Mouse (Mus musculus): ENCODE results near the gene Mindy4. TPM values are rescaled to one million over a fixed set of nuclear protein-coding genes. Genes with fewer than 3 reads are reported as not detected.
A peak's percentile ranks its signal among the peaks of the same experiment; 100 is the strongest.

Mindy4 gene
- total RNA-seq, 2 experiments from 2014 or later: 9.5 to 12.6 TPM

DNA sequence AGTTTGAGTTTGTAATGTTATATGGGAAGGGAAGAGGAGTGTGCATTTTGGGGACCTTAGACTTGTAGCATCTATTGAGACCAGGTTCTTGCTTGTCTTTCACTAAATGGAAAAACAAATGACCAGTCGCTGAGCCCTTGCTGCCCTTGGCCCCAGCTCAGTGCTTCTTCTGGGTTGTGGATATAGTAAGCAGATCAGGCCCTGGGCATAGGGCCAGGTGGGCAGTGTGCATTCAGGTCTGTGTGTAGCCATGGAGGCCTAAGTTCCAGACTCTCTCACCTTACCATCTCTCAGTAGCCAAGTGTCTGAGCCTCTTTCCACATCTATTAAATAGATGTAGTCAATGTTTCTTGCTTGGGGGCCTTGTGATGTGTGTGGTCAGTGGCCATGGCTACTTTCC is 92.1 kb downstream of the Mindy4 start:
- DNase-seq (ENCODE audit: low spot score in 2 of 2): no peak

DNA sequence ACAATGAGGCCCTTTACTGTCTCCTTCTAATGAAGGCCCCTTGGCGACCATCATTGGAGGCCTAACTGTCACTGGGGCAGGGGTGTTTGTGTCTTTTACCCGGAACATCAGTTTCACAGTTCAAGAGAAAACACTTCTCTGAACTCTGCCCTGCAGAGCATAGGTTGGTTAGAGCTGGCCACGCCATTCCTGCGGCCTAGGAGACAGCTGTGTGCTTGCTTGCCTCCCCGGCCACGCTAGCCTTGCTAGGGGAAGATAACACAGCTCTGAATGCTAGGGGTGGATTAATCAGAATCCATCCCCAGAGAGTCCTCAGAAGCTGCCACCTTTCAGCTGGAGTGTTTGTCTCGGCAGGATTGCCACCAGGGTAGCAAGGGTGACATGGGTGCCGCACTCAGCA is 96.3 kb downstream of the Mindy4 start:
- no peak for DNase-seq (ENCODE audit: low spot score in 2 of 2)

DNA sequence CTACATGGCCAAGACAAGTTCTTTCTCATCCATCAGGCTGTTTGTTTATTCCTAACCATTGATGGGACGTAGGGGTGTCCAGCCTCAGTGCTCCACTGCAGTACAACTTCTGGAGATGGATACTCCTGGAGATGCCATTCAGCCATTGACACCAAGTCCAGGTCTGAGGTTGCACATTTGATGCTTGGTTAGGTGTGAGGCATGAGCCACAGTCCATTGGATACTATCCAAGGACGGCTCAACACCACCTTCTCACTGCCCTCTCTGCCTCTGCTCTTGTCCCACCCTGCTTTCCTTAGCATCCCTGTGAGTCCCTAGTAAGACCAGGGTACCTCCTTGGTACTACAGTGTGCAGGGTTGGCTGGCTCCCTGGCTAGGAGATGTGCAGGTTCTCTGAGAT is 96.7 kb downstream of the Mindy4 start:
- DNase-seq (ENCODE audit: low spot score in 2 of 2): no peak

DNA sequence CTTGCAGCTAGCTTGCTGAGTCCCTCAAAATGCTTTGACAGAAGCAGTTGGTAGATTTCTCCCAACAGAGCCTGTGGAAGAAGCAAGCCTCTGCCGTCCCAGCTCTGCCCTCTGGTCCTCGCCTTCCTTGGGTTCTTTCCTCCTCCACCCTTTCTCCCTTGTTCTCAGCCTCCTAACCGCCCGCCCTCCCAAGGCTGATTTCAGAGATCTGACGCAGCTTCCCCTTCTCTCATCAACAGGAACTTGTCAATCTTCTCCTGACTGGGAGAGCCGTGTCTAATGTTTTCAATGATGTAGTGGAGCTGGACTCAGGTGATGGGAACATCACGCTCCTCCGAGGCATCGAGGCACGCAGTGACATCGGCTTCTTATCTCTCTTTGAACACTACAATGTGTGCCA is 97.5 kb downstream of the Mindy4 start:
- DNase-seq (ENCODE audit: low spot score in 2 of 2): no peak

DNA sequence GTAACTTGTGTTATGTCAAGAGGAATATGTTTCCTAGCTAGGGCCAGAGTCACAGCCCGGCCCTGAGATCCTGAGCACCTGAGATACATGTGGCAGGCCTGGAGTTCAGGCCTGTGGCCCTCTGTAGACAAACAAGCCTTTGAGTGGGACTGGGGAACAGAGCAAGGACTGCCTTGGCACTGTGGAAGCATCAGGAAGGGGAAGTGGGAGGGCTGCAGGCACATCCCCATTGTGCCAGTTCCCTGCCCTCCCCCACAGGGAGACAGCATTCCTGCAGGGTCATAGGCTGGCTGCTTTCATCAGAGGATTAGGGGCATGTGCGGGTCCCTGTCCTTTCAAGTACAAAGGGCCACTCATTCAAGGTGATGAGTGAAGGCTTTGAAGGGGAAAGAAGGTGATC is 107.0 kb downstream of the Mindy4 start:
- no peak for DNase-seq (ENCODE audit: low spot score in 2 of 2)

DNA sequence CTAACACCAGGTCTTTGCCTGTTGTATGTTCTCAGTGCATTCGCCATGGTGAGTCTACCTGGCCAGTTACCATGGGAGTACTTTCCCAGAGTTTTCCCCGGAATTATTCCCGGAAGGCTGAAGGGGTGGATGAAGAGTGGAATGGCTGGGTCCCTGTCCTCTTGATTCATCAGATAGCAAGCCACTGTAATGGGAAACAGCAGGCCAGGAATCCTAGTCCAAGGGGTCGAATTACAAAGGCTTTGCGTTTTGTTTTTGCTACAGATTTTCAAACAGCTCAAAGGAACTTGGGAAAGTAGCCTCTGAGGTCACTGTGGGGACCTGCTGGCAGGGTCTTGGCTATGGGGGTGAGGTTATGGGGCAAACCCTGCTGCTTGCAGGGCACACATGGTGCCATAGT is 108.8 kb downstream of the Mindy4 start:
- no peak for DNase-seq (ENCODE audit: low spot score in 2 of 2)

DNA sequence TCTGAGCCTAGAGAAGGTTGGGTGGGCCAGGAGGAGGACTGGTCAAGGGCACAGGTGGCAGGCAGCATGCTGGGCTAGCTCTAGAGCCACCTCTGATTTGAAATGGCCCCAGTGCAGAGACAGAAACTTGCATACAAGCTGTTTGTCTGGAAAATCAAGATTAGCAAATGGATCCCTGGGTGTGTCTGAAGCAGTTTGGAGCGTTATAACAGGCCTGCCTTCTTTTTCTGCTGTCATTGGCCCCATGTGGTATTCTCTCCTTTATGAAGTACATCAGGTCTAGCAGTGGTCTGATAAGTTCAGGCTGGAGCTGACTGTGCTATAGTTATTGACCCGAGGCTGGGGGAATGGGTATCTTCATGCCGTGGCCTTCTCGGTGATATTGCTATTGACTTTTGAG is 110.7 kb downstream of the Mindy4 start:
- DNase-seq (ENCODE audit: low spot score in 2 of 2): no peak

DNA sequence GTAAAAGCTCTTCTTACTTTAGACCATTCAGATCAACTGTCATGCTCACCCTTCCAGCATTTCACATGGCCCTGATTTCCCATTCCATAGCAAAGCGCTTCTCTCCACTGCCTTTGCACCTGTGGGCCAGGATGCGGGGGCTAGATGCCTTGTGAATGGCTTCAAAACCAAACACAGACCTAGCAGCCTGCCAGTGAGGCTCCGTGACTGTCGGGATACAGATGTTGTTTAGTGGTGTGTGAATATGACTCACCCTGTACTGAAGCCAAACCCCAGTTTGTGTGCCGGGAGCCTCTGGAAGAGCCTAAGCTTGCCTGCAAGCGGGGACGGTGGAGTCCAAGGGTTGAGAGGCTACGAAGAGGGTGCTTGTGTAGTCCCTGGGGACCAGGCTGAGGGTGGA is 111.4 kb downstream of the Mindy4 start:
- peak in 1 of 2 experiments; percentile 11 for DNase-seq (ENCODE audit: low spot score in 2 of 2)

GRCm38 (mm10) chr6:55318597-55318996 is 115.4 kb downstream of the Mindy4 start:
- no peak for DNase-seq (ENCODE audit: low spot score in 2 of 2)

DNA sequence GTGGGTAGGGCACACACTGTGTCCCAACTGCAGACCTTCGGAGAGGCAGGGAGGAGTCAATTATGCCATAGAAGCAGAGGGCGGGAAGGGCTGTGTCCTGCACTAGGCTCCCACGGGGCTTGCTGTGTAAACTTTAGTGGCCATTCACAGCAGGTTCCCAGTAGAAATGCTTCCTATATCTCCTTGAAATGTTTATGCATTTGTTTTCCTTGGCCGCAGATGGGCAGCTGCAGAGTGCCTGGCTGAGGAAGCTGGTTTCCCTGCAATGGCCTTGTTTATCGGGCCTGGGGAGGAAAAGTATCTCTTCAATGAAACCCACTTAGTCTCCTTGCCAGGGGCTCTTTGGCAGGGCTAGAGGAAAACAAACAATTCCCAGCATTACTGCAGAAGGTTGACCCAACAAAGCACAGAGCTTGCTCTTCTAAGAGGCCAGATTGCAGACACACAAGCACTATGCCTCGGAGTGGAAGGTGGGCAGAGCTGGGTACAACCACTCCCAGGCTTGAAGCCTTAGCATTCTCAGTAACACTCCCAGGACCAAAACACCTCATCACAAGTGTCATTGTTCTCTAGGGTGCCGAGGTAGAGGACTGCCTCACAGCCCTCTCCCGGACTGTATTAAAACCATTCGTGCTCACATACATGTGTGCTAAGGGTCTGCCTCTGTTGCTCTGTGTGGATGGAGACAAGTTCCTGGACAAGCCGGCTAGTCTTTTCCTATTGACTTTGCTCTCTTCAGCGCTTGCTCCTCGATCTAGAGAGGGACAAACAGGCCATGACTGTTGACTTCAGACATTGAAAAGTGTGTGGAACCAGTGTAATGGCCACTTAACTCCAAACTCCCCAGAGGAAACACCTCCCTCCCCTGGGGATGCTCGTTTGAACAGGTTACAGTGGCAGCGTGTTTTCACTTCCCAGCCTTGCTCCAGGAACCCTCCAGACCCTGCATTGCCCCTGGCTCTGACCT is 116.7 kb downstream of the Mindy4 start:
- DNase-seq (ENCODE audit: low spot score in 2 of 2): no peak

DNA sequence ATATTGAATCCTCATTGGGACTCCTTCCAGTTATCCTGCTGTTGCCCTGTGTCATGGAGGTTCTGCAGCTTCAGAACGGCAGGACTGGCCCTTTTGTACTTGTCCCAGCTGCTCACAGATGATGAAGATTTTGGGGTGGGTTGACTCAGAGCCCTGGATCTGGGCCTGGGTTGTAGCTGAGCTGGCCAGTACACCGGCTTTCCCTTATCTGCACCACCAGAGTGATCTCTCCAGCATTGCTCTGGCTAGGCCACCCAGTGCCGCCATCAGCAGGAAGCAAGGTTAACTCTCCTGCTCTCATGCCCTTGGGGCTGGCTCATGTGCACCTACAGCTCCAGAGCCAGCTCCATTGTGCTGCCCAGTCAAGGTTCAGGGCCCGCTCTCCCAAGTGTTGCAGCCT is 117.7 kb downstream of the Mindy4 start:
- no peak for DNase-seq (ENCODE audit: low spot score in 2 of 2)

DNA sequence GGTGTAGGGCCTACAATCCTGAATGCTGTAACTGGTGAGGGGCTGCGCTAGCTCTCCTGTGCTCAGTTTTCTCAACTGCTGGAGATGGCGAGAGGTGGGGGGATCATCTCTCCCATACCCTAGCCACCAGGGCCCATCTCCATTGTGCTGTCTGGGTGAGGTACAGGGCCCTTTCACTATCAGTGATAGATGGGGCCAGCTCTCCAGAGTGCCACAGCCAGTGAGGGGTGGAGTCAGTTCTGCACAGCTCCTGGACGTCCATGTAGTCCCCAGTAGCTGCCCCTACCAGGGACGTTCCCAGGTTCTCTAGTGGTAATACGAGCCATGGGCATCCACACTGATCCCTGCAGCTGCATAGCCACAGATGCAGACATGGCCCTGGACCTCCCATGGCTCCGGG is 118.3 kb downstream of the Mindy4 start:
- DNase-seq (ENCODE audit: low spot score in 2 of 2): no peak

DNA sequence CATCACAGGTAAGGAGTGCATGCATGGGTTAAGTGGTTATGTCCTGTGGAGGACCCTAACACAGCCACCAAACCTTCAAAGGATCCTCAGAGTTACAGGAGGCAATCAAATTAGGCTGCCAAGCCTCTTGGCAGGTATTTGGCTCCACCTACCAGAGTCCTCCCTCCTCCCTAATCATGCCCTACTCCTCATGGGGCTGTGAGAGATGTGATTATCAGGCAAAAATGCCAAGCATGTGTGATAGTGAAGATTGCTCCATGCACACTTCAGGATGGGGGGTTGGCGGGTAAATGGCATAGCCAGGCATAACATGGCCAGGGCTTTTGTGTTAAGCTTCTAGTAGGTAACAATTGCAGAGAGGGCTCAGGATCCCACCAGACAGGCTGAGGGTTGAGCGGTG is 119.8 kb downstream of the Mindy4 start:
- no peak for DNase-seq (ENCODE audit: low spot score in 2 of 2)

DNA sequence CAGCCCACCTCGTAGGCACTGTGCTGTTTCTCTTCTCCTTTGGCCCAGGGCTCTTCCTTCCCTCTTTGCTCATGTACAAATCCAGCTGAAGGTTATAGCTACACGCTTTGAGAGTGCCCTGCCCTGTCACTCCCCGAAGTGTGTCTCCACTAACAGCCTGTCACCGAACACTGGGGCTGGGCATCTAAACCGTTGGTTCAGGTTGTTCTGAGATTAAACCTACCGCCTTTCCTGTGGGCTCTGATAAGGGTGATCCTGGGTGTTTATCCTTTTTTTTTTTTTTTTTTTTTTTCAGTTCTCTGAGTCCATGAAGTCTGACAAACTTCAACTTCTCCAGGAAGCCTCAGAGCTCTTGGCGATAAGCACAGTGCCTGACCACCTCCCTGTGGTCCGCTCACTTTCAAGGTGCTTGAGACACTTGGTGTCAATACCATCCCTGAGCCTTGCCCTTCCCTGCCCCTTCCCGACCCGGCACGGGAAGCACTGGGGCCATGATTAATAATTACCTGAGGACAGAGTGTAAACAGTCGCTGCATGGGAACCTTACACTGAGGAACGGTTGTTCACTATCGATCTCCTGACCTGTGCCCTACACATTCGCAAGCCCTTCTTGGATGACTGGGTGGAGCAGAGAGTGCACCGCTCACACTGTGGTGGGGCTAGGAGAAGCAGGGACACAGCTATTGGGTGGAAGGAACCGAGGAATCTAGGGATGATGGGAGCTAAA is 120.9 kb downstream of the Mindy4 start:
- no peak for DNase-seq (ENCODE audit: low spot score in 2 of 2)

DNA sequence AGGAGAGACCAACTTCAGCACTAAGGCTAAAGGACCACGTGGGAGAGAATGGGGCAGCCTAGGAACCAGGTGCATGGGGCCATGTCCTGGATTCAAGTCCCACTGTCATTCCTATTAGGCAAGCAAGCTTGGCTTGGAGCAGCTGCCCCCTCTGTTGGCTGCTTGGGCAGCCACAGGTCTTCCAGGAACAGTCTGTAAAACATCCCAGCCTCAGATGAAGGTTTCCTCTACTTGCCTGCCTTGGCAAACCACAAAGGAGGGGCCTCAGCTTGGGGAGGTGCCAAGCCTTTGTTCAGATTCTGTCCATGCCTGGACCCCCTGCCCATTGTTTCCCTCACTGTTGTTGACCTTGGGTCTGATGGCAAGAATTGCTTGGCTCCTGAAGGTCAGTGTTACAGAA is 121.6 kb downstream of the Mindy4 start:
- no peak for DNase-seq (ENCODE audit: low spot score in 2 of 2)

GRCm38 (mm10) chr6:55326299-55326698 is 123.1 kb downstream of the Mindy4 start:
- DNase-seq (ENCODE audit: low spot score in 2 of 2): no peak

GRCm38 (mm10) chr6:55327326-55327725 is 124.1 kb downstream of the Mindy4 start:
- DNase-seq (ENCODE audit: low spot score in 2 of 2): no peak

GRCm38 (mm10) chr6:55328179-55328578 is 125.0 kb downstream of the Mindy4 start:
- no peak for DNase-seq (ENCODE audit: low spot score in 2 of 2)

DNA sequence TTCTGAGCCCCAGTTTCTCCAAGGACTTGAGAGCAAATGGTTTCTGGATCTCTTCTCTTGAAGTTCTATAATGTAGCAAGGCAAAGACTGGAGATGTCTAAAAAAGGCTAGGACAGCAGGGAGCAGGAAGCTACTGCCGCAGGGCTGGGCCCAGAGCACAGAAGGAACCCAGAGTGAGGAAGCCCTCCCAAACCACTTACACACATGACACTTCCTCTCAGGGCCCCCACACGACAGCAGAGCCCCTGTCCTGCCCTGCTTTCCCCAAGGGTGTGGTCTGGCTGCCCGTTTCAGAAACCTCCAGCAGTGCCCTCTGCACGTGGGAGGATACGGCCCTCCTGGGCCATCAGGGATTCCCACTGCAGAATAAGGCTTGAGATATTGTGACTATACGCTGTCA is 128.1 kb downstream of the Mindy4 start:
- no peak for DNase-seq (ENCODE audit: low spot score in 2 of 2)

DNA sequence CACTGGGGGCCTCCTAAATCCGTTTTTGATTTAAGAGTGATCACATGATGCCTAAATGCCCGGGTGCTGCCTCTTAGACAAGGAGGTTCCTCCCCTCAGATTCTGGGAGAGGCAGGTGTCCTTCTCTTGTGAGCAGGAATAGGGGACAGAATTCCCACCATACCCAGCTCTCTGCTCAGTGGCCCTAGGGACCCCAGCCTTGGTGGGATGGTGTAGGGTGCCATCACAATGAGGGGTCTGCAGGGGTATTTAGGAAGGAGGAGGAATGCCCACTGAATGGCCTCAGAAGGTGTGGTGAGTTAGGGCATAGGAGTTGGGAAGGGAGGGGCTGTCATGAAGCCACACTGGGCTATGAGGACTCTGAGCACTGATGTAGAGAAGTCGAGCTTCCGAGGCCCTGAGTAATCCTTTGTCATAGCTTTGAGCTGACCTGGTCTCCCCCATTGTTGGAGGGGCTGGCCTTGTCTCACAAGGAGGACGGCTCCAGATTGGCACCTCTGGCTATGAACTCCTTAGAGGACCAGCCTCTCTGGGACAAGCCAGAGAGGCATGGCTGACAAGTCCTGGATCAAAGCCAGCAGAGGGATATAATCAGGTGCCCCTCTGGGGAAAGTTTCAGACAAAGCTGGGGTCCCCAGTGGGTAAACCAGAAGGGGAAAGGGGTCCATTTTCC is 129.1 kb downstream of the Mindy4 start:
- DNase-seq (ENCODE audit: low spot score in 2 of 2): no peak

DNA sequence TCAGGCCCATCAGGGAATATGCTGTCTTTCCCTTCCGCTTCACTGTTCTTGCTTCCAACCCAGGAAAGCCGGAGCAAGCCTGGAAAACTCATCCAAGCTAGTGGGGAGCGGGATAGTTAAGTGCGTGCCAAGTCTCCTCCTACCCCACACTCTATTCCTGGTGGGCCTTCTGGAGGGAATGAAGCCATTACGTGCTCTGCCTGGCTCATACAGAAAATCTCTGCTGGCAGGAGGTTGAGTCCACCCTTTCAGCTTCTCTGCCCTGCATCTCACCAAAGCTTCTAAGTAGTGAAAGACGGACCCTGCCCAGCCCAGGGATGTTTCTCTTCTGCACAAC is 129.6 kb downstream of the Mindy4 start:
- peak in 1 of 2 experiments; percentile 19 for DNase-seq (ENCODE audit: low spot score in 2 of 2)

DNA sequence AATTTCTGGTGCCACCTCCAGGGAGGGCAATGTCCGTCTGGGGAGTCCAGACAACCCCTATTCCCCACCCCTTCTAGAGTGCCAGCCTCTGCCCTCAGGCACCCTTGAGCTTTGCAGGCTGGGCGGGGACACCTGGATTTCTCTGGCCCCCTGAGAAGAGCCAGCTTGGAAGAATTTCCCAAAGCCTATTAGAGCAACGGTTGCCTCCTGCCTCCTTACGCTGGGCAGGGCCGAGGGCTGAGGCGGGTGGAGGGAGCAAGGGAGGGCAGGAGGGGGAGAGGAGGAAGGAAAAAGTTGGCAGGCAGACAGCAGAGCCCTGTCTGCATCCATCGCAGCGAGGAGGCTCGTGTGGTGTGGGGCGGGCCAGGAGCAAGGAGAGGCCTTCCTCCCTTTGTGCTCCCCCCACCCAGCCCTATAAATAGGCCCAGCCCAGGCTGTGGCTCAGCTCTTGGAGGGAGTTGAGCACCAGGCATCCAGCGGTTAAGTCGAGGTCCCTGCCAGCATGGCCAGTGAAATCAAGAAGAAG is 132.9 kb downstream of the Mindy4 start, which contains the start of gene Aqp1:
Gene Aqp1, plus strand, starts transcription at position 444 of the 526 bp plus-strand sequence.
- DNase-seq (ENCODE audit: low spot score in 2 of 2): no peak

Data from layer of hippocampus, adult 18-20 months (tissue).